Mouse (Mus musculus) gastrocnemius, adult 2 months (tissue): Measurements from ENCODE around the gene Plcb3. TPM values are rescaled to one million over a fixed set of nuclear protein-coding genes. Genes with fewer than 3 reads are reported as not detected.

Source experiments
- DNase-seq: peaks from one replicate; pipeline ENCODE4 v3.0.0; 2022
- H3K27ac ChIP-seq: fragments of 200-600 bp; 2 replicates; pipeline ENCODE4 v1.8.1; 2022; ENCODE audit warnings: mild to moderate bottlenecking
- H3K4me3 ChIP-seq: fragments of 200-600 bp; 2 replicates; pipeline ENCODE4 v1.8.1; 2022; ENCODE audit warnings: mild to moderate bottlenecking, moderate library complexity
- CTCF ChIP-seq: fragments of 200-600 bp; IDR thresholded peaks from 2 replicates; pipeline ENCODE4 v1.8.1; 2022; ENCODE audit warnings: antibody characterized with exemption, mild to moderate bottlenecking, moderate library complexity
- intact Hi-C: fragments of 180-260 bp; cut with DNase I; formaldehyde crosslinking; loops from one replicate; pipeline ENCODE4 v1.15.1; 2025
- total RNA-seq, 2 experiments: library from RNA; stranded (reverse); gene quantifications; 2 replicates each; pipeline ENCODE4 v1.2.3; 2021

Plcb3 gene
- total RNA-seq, 2 experiments from 2014 or later: 9.1 to 11.0 TPM

- TF ChIP-seq CTCF: no peak
- Histone ChIP-seq H3K27ac (peak within 1 kb of the TSS; percentile 91), H3K4me3 (peak within 1 kb of the TSS; percentile 78)
- intact Hi-C loops: no loop called here
- peak; percentile 88 for DNase-seq
These were observed 11.0 kb upstream of the Plcb3 start, which contains the start of gene Vegfb for GRCm38 (mm10) chr19:6987061-6987903. Gene Vegfb (minus strand): TSS chr19:6987651.

GRCm38 (mm10) chr19:6985951-6986708 is 9.9 kb upstream of the Plcb3 start:
- DNase-seq: peak; percentile 29
- no peak for TF ChIP-seq CTCF
- intact Hi-C loops: no loop called here
- Histone ChIP-seq H3K27ac (peak overlapping the region; percentile 91), H3K4me3 (peak overlapping the region; percentile 78)

GRCm38 (mm10) chr19:6985300-6985699 is 9.0 kb upstream of the Plcb3 start:
- peak; percentile 27 for DNase-seq
- no peak for TF ChIP-seq CTCF
- Histone ChIP-seq H3K27ac (no peak overlapping the region), H3K4me3 (no peak overlapping the region)
- intact Hi-C loops: no loop called here

- no peak overlapping the region for H3K27ac ChIP-seq
- no peak overlapping the region for H3K4me3 ChIP-seq
- no peak for DNase-seq
- no peak for TF ChIP-seq CTCF
- intact Hi-C loops: no loop called here
These were observed 7.4 kb upstream of the Plcb3 start for GRCm38 (mm10) chr19:6983621-6984020.

GRCm38 (mm10) chr19:6981465-6981864 is 5.2 kb upstream of the Plcb3 start:
- DNase-seq: no peak
- no peak for TF ChIP-seq CTCF
- Histone ChIP-seq H3K4me3 (peak overlapping the region; percentile 95), H3K27ac (peak overlapping the region; percentile 100)
- intact Hi-C loops: no loop called here

- no peak for TF ChIP-seq CTCF
- intact Hi-C loops: no loop called here
- Histone ChIP-seq H3K4me3 (peak within 1 kb of the TSS; percentile 95), H3K27ac (peak within 1 kb of the TSS; percentile 100)
- DNase-seq: peak; percentile 99
These were observed 4.3 kb upstream of the Plcb3 start, which contains the start of gene Fkbp2 for GRCm38 (mm10) chr19:6980381-6981093. Gene Fkbp2 (minus strand): TSS chr19:6980501.

- Histone ChIP-seq H3K27ac (peak overlapping the region; percentile 100), H3K4me3 (peak overlapping the region; percentile 95)
- peak; percentile 100 for DNase-seq
- TF ChIP-seq CTCF: peak; percentile 81
- intact Hi-C loops: no loop called here
These were observed 3.5 kb upstream of the Plcb3 start for GRCm38 (mm10) chr19:6979486-6980380.

- intact Hi-C loops: no loop called here
- no peak for TF ChIP-seq CTCF
- Histone ChIP-seq H3K27ac (peak overlapping the region; percentile 100), H3K4me3 (peak overlapping the region; percentile 95)
- peak; percentile 60 for DNase-seq
These were observed 2.8 kb upstream of the Plcb3 start for GRCm38 (mm10) chr19:6979001-6979479.

GRCm38 (mm10) chr19:6978639-6978974 is 2.3 kb upstream of the Plcb3 start:
- DNase-seq: no peak
- intact Hi-C loops: no loop called here
- H3K27ac ChIP-seq: peak overlapping the region; percentile 100
- peak overlapping the region; percentile 95 for H3K4me3 ChIP-seq
- TF ChIP-seq CTCF: no peak

GRCm38 (mm10) chr19:6977759-6978638 is 1.7 kb upstream of the Plcb3 start:
- intact Hi-C loops: no loop called here
- Histone ChIP-seq H3K4me3 (peak overlapping the region; percentile 95), H3K27ac (peak overlapping the region; percentile 100)
- no peak for DNase-seq
- no peak for TF ChIP-seq CTCF
